Mouse (Mus musculus) liver, embryonic 14.5 days (tissue): ENCODE measurements around the gene Cpb1.

Source experiments
- CTCF ChIP-seq: IDR thresholded peaks from 2 replicates; pipeline ENCODE4 v1.5.1; 2016; ENCODE audit warnings: antibody characterized with exemption, low read depth, control low read depth
- EP300 ChIP-seq: IDR thresholded peaks from 2 replicates; pipeline ENCODE4 v1.6.1; 2016; ENCODE audit warnings: antibody characterized with exemption, low read depth

DNA sequence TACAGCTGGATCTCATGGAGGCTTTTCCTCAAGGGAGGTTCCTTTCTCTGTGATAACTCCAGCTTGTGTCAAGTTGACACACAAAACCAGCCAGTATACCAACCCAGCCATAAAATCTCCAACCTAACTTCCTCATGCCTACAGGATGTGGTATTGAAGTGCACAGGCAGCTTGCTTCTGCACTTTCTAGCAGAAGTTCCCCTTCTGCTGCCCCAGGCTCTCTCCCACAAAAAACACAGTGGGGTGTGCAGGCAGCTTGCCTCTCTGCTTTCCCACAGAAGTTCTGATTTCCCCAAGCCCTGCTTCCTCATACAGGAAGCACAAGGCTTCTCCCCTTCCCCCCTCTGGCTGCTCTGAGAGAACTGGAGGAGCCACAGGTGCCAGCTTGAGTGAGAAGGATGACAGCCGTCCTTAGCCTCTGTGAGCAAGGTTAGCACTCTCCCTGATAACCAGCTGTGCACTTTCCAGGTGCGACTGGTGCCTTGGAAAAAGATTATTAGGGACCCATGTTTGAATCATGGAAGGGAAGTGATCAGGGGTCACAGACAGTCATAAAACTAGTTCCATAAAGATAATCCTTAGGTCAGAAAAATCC is 29.3 kb upstream of the Cpb1 start:
- TF ChIP-seq EP300 (no peak), CTCF (no peak)
